Mouse (Mus musculus) midbrain, embryonic 13.5 days (tissue): Measurements from ENCODE around the gene Slc46a3. TPM values are rescaled to one million over a fixed set of nuclear protein-coding genes. Genes with fewer than 3 reads are reported as not detected.
"Not testable (repeated sequence)": the region's sequence is repeated elsewhere in the genome, so short reads cannot be mapped to it uniquely, and the experiment has no call there.

Source experiments
- ATAC-seq: fragments of 200-750 bp; cut with Nextera tagmentation; 2 replicates; pipeline ENCODE4 v1.8.0; 2017; ENCODE audit warnings: mild to moderate bottlenecking, moderate TSS enrichment, moderate library complexity
- H3K27ac ChIP-seq: fragments of 300-500 bp; sonication (generic); 2 replicates; pipeline ENCODE4 v1.5.1; 2015; ENCODE audit warnings: inconsistent platforms, mild to moderate bottlenecking, moderate library complexity
- H3K27me3 ChIP-seq: fragments of 300-500 bp; sonication (generic); 2 replicates; pipeline ENCODE4 v1.6.1; 2015; ENCODE audit warnings: mild to moderate bottlenecking, inconsistent platforms
- H3K36me3 ChIP-seq: fragments of 300-500 bp; sonication (generic); 2 replicates; pipeline ENCODE4 v1.6.1; 2015; ENCODE audit warnings: mild to moderate bottlenecking, inconsistent platforms
- H3K4me1 ChIP-seq: fragments of 300-500 bp; sonication (generic); replicated peaks from 2 replicates; pipeline ENCODE4 v1.6.1; 2015; ENCODE audit warnings: inconsistent platforms
- H3K4me2 ChIP-seq: fragments of 300-500 bp; sonication (generic); replicated peaks from 2 replicates; pipeline ENCODE4 v1.6.1; 2015; ENCODE audit warnings: moderate library complexity, mild to moderate bottlenecking, inconsistent platforms
- H3K4me3 ChIP-seq: fragments of 300-500 bp; sonication (generic); replicated peaks from 2 replicates; pipeline ENCODE4 v1.5.1; 2015; ENCODE audit warnings: mild to moderate bottlenecking, inconsistent platforms
- H3K9ac ChIP-seq: fragments of 300-500 bp; sonication (generic); replicated peaks from 2 replicates; pipeline ENCODE4 v1.6.1; 2015; ENCODE audit warnings: mild to moderate bottlenecking, inconsistent platforms
- H3K9me3 ChIP-seq: fragments of 300-500 bp; sonication (generic); 2 replicates; pipeline ENCODE4 v1.6.1; 2016; ENCODE audit warnings: mild to moderate bottlenecking, inconsistent platforms
- whole genome bisulfite sequencing: fragments of 180-500 bp; shearing (Covaris S2); methylation state at CpG from one replicate; pipeline ENCODE4 v1.1.7; 2015; 5-methylcytosine and 5-hydroxymethylcytosine counted together
- polyA plus RNA-seq: library from polyadenylated mRNA; unstranded; fragments of >200 nt; fragmentation: Nextera tagmentation; extraction: Ambion mirVana; gene quantifications from 2 replicates; pipeline ENCODE4 v1.2.1, GENCODE M21; 2015

The Slc46a3 gene
- polyA plus RNA-seq, 1 experiment from 2014 or later: 4.6 TPM

- 91% methylated on average over 12 of the region's 12 CpGs for WGBS
Measured at GRCm38 (mm10) chr5:147910807-147911509, 16.3 kb upstream of the Slc46a3 start.

GRCm38 (mm10) chr5:147907851-147908250 lies 13.2 kb upstream of the Slc46a3 start:
- WGBS: 88% methylated on average over 8 of the region's 8 CpGs

More at GRCm38 (mm10) chr5:147910807-147911509, 16.3 kb upstream of the Slc46a3 start:
- no peak overlapping the region for H3K4me3 ChIP-seq
- H3K27me3 ChIP-seq: no peaks in the 10 kb centered on the region
- no peaks in the 10 kb centered on the region for H3K9me3 ChIP-seq
- H3K4me2 ChIP-seq: no peak overlapping the region
- no peak overlapping the region for H3K9ac ChIP-seq
- no peak overlapping the region for H3K27ac ChIP-seq
- H3K36me3 ChIP-seq: no peaks in the 10 kb centered on the region
- no peak for ATAC-seq
- H3K4me1 ChIP-seq: no peaks in the 10 kb centered on the region

GRCm38 (mm10) chr5:147907144-147907543 lies 12.5 kb upstream of the Slc46a3 start:
- H3K4me1 ChIP-seq: no peaks in the 10 kb centered on the region
- no peak overlapping the region for H3K9ac ChIP-seq
- ATAC-seq: no peak
- 66% methylated on average over 11 of the region's 11 CpGs for WGBS
- no peak overlapping the region for H3K27ac ChIP-seq
- H3K9me3 ChIP-seq: no peaks in the 10 kb centered on the region
- no peaks in the 10 kb centered on the region for H3K27me3 ChIP-seq
- H3K36me3 ChIP-seq: no peaks in the 10 kb centered on the region
- H3K4me3 ChIP-seq: no peak overlapping the region
- no peak overlapping the region for H3K4me2 ChIP-seq

More at GRCm38 (mm10) chr5:147907851-147908250, 13.2 kb upstream of the Slc46a3 start:
- Histone ChIP-seq H3K36me3 (no peaks in the 10 kb centered on the region), H3K4me2 (no peak overlapping the region), H3K27me3 (no peaks in the 10 kb centered on the region), H3K27ac (no peak overlapping the region), H3K4me1 (no peaks in the 10 kb centered on the region), H3K9me3 (no peaks in the 10 kb centered on the region), H3K4me3 (no peak overlapping the region), H3K9ac (no peak overlapping the region)
- ATAC-seq: no peak

- WGBS: 83% methylated on average over 9 of the region's 9 CpGs
- H3K9me3 ChIP-seq: no peaks in the 10 kb centered on the region
Measured at GRCm38 (mm10) chr5:147903166-147903565, 8.6 kb upstream of the Slc46a3 start.

GRCm38 (mm10) chr5:147902008-147902757 lies 7.6 kb upstream of the Slc46a3 start:
- H3K27me3 ChIP-seq: no peaks in the 10 kb centered on the region
- ATAC-seq: no peak
- no peaks in the 10 kb centered on the region for H3K36me3 ChIP-seq
- no peaks in the 10 kb centered on the region for H3K9me3 ChIP-seq
- H3K4me2 ChIP-seq: no peak overlapping the region
- no peak overlapping the region for H3K27ac ChIP-seq
- H3K4me1 ChIP-seq: no peaks in the 10 kb centered on the region
- H3K9ac ChIP-seq: no peak overlapping the region
- WGBS: 85% methylated on average over 15 of the region's 15 CpGs
- no peak overlapping the region for H3K4me3 ChIP-seq

More at GRCm38 (mm10) chr5:147903166-147903565, 8.6 kb upstream of the Slc46a3 start:
- no peaks in the 10 kb centered on the region for H3K4me1 ChIP-seq
- no peak overlapping the region for H3K4me3 ChIP-seq
- H3K4me2 ChIP-seq: no peak overlapping the region
- no peaks in the 10 kb centered on the region for H3K36me3 ChIP-seq
- no peak for ATAC-seq
- H3K27me3 ChIP-seq: no peaks in the 10 kb centered on the region
- H3K27ac ChIP-seq: no peak overlapping the region
- no peak overlapping the region for H3K9ac ChIP-seq

GRCm38 (mm10) chr5:147898968-147899549 lies 4.4 kb upstream of the Slc46a3 start:
- no peaks in the 10 kb centered on the region for H3K9me3 ChIP-seq
- H3K9ac ChIP-seq: no peak overlapping the region
- peaks cover 6% of the 10 kb centered on the region; the same call in 1 of the 2 replicates for H3K4me1 ChIP-seq
- H3K36me3 ChIP-seq: no peaks in the 10 kb centered on the region
- 62% methylated on average over 4 of the region's 4 CpGs for WGBS
- H3K27ac ChIP-seq: no peak overlapping the region
- peaks cover 7% of the 10 kb centered on the region; the same call in 1 of the 2 replicates for H3K27me3 ChIP-seq
- no peak overlapping the region for H3K4me2 ChIP-seq
- H3K4me3 ChIP-seq: no peak overlapping the region
- no peak for ATAC-seq

GRCm38 (mm10) chr5:147898254-147898653 lies 3.6 kb upstream of the Slc46a3 start:
- Histone ChIP-seq H3K36me3 (no peaks in the 10 kb centered on the region), H3K27me3 (peaks cover 10% of the 10 kb centered on the region; the same call in 1 of the 2 replicates), H3K27ac (no peak overlapping the region), H3K4me1 (peaks cover 12% of the 10 kb centered on the region), H3K4me3 (no peak overlapping the region), H3K9me3 (no peaks in the 10 kb centered on the region), H3K9ac (no peak overlapping the region), H3K4me2 (no peak overlapping the region)
- WGBS: 90% methylated on average over 2 of the region's 2 CpGs
- ATAC-seq: no peak

GRCm38 (mm10) chr5:147896501-147896900 lies 1.9 kb upstream of the Slc46a3 start:
- H3K27ac ChIP-seq, H3K9me3 ChIP-seq, H3K4me2 ChIP-seq, H3K4me3 ChIP-seq, H3K9ac ChIP-seq, ATAC-seq, H3K36me3 ChIP-seq: not testable (repeated sequence)
- Histone ChIP-seq H3K27me3 (peaks cover 18% of the 10 kb centered on the region; the same call in 1 of the 2 replicates), H3K4me1 (peaks cover 16% of the 10 kb centered on the region)
- WGBS: 86% methylated on average over 4 of the region's 4 CpGs

GRCm38 (mm10) chr5:147895436-147896198 lies 1.0 kb upstream of the Slc46a3 start:
- Histone ChIP-seq H3K4me2 (peak overlapping the region; percentile 92), H3K9ac (no peak overlapping the region), H3K9me3 (no peaks in the 10 kb centered on the region), H3K27me3 (peaks cover 18% of the 10 kb centered on the region; the same call in 1 of the 2 replicates), H3K36me3 (no peaks in the 10 kb centered on the region), H3K4me3 (peak overlapping the region; percentile 67), H3K4me1 (peaks cover 16% of the 10 kb centered on the region), H3K27ac (no peak overlapping the region)
- 26% methylated on average over 16 of the region's 16 CpGs for WGBS
- no peak for ATAC-seq

- 1% methylated on average over 25 of the region's 25 CpGs for WGBS
- H3K27ac ChIP-seq: peak overlapping the region; percentile 53; the same call in 1 of the 2 replicates
- H3K27me3 ChIP-seq: peaks cover 18% of the 10 kb centered on the region; the same call in 1 of the 2 replicates
- H3K4me3 ChIP-seq: peak overlapping the region; percentile 67
- H3K4me1 ChIP-seq: peaks cover 16% of the 10 kb centered on the region
- H3K9me3 ChIP-seq: no peaks in the 10 kb centered on the region
- peak; percentile 40; the same call in 1 of the 2 replicates for ATAC-seq
- no peaks in the 10 kb centered on the region for H3K36me3 ChIP-seq
- peak overlapping the region; percentile 92 for H3K4me2 ChIP-seq
- H3K9ac ChIP-seq: peak overlapping the region; percentile 70
Measured at GRCm38 (mm10) chr5:147893766-147894454, 705 bp downstream of the Slc46a3 start.

GRCm38 (mm10) chr5:147893143-147893542 lies 1.5 kb downstream of the Slc46a3 start:
- no peaks in the 10 kb centered on the region for H3K9me3 ChIP-seq
- no peak overlapping the region for H3K9ac ChIP-seq
- H3K4me3 ChIP-seq: peak overlapping the region; percentile 67; the same call in 1 of the 2 replicates
- no peaks in the 10 kb centered on the region for H3K36me3 ChIP-seq
- no peak for ATAC-seq
- peaks cover 16% of the 10 kb centered on the region for H3K4me1 ChIP-seq
- peak overlapping the region; percentile 92; the same call in 1 of the 2 replicates for H3K4me2 ChIP-seq
- WGBS: 14% methylated on average over 9 of the region's 9 CpGs
- H3K27ac ChIP-seq: no peak overlapping the region
- H3K27me3 ChIP-seq: peaks cover 18% of the 10 kb centered on the region; the same call in 1 of the 2 replicates
